Mouse (Mus musculus): ENCODE measurements at regions not wholly inside any gene's neighbourhood (a gene's known extent, or its start where the extent isn't known, plus 50 kb on each side); places are given as distances from the start of the nearest gene placed in this dataset.
A peak's percentile ranks its signal among the peaks of the same experiment; 100 is the strongest.

- no peak overlapping the region for H3K4me2 ChIP-seq (ENCODE audit: low read length)
- WGBS = 25% methylated on average over 10 of the region's 10 CpGs
- no peak overlapping the region for H3K9ac ChIP-seq (ENCODE audit: low read depth, low read length)
- H3K27ac ChIP-seq (ENCODE audit: low read length) = no peak overlapping the region
- no peaks in the 10 kb centered on the region for H3K9me3 ChIP-seq (replicated peaks; ENCODE audit: control insufficient read depth, low read length, poor library complexity, severe bottlenecking)
- no peak overlapping the region for H3K4me3 ChIP-seq (ENCODE audit: low read depth, low read length)
- H3K4me1 ChIP-seq (ENCODE audit: control insufficient read depth, insufficient read depth, low read length) = peaks cover 7% of the 10 kb centered on the region
- H3K36me3 ChIP-seq (ENCODE audit: control insufficient read depth, insufficient read depth, low read length) = no peaks in the 10 kb centered on the region
- ATAC-seq = peak; percentile 82
- H3K27me3 ChIP-seq (ENCODE audit: control insufficient read depth, insufficient read depth, low read depth, low read length) = no peaks in the 10 kb centered on the region
Measured at GRCm38 (mm10) chr13:115631410-115632105, 529.8 kb upstream of the Itga1 start.

- no peak overlapping the region for H3K9ac ChIP-seq (ENCODE audit: low read depth, low read length)
- H3K9me3 ChIP-seq (replicated peaks; ENCODE audit: control insufficient read depth, low read length, poor library complexity, severe bottlenecking) = no peaks in the 10 kb centered on the region
- WGBS = 57% methylated on average over 2 of the region's 2 CpGs
- no peak overlapping the region for H3K4me3 ChIP-seq (ENCODE audit: low read depth, low read length)
- peaks cover 7% of the 10 kb centered on the region for H3K4me1 ChIP-seq (ENCODE audit: control insufficient read depth, insufficient read depth, low read length)
- no peaks in the 10 kb centered on the region for H3K36me3 ChIP-seq (ENCODE audit: control insufficient read depth, insufficient read depth, low read length)
- no peak overlapping the region for H3K4me2 ChIP-seq (ENCODE audit: low read length)
- no peak for ATAC-seq
- no peak overlapping the region for H3K27ac ChIP-seq (ENCODE audit: low read length)
- H3K27me3 ChIP-seq (ENCODE audit: control insufficient read depth, insufficient read depth, low read depth, low read length) = no peaks in the 10 kb centered on the region
Measured at GRCm38 (mm10) chr13:115630603-115631002, 528.8 kb upstream of the Itga1 start.

GRCm38 (mm10) chr13:115613174-115613573, 511.4 kb upstream of the Itga1 start:
- no peaks in the 10 kb centered on the region for H3K9me3 ChIP-seq (replicated peaks; ENCODE audit: control insufficient read depth, low read length, poor library complexity, severe bottlenecking)
- no peaks in the 10 kb centered on the region for H3K4me1 ChIP-seq (ENCODE audit: control insufficient read depth, insufficient read depth, low read length)
- no peak for ATAC-seq
- no peaks in the 10 kb centered on the region for H3K27me3 ChIP-seq (ENCODE audit: control insufficient read depth, insufficient read depth, low read depth, low read length)
- H3K4me3 ChIP-seq (ENCODE audit: low read depth, low read length) = no peak overlapping the region
- H3K36me3 ChIP-seq (ENCODE audit: control insufficient read depth, insufficient read depth, low read length) = no peaks in the 10 kb centered on the region
- no peak overlapping the region for H3K9ac ChIP-seq (ENCODE audit: low read depth, low read length)
- no peak overlapping the region for H3K4me2 ChIP-seq (ENCODE audit: low read length)
- no peak overlapping the region for H3K27ac ChIP-seq (ENCODE audit: low read length)
- 77% methylated on average over 6 of the region's 6 CpGs for WGBS

GRCm38 (mm10) chr13:115606441-115606840, 504.7 kb upstream of the Itga1 start:
- Histone ChIP-seq H3K36me3 (ENCODE audit: control insufficient read depth, insufficient read depth, low read length) (no peaks in the 10 kb centered on the region), H3K4me2 (ENCODE audit: low read length) (no peak overlapping the region), H3K9ac (ENCODE audit: low read depth, low read length) (no peak overlapping the region), H3K9me3 (replicated peaks; ENCODE audit: control insufficient read depth, low read length, poor library complexity, severe bottlenecking) (no peaks in the 10 kb centered on the region), H3K4me3 (ENCODE audit: low read depth, low read length) (no peak overlapping the region), H3K27me3 (ENCODE audit: control insufficient read depth, insufficient read depth, low read depth, low read length) (no peaks in the 10 kb centered on the region), H3K27ac (ENCODE audit: low read length) (no peak overlapping the region), H3K4me1 (ENCODE audit: control insufficient read depth, insufficient read depth, low read length) (no peaks in the 10 kb centered on the region)
- no peak for ATAC-seq
- WGBS = 93% methylated on average over 8 of the region's 8 CpGs

- H3K27ac ChIP-seq (ENCODE audit: low read length) = no peak overlapping the region
- no peak for ATAC-seq
- no peaks in the 10 kb centered on the region for H3K4me1 ChIP-seq (ENCODE audit: control insufficient read depth, insufficient read depth, low read length)
- no peak overlapping the region for H3K4me2 ChIP-seq (ENCODE audit: low read length)
- H3K27me3 ChIP-seq (ENCODE audit: control insufficient read depth, insufficient read depth, low read depth, low read length) = no peaks in the 10 kb centered on the region
- H3K9ac ChIP-seq (ENCODE audit: low read depth, low read length) = no peak overlapping the region
- no peaks in the 10 kb centered on the region for H3K9me3 ChIP-seq (replicated peaks; ENCODE audit: control insufficient read depth, low read length, poor library complexity, severe bottlenecking)
- no peaks in the 10 kb centered on the region for H3K36me3 ChIP-seq (ENCODE audit: control insufficient read depth, insufficient read depth, low read length)
- WGBS = 88% methylated on average over 5 of the region's 5 CpGs
- no peak overlapping the region for H3K4me3 ChIP-seq (ENCODE audit: low read depth, low read length)
Measured at GRCm38 (mm10) chr13:115595126-115595671, 493.4 kb upstream of the Itga1 start.

- H3K4me1 ChIP-seq (ENCODE audit: control insufficient read depth, insufficient read depth, low read length) = no peaks in the 10 kb centered on the region
- WGBS = 77% methylated on average over 3 of the region's 3 CpGs
- no peaks in the 10 kb centered on the region for H3K27me3 ChIP-seq (ENCODE audit: control insufficient read depth, insufficient read depth, low read depth, low read length)
- no peak overlapping the region for H3K4me2 ChIP-seq (ENCODE audit: low read length)
- H3K9ac ChIP-seq (ENCODE audit: low read depth, low read length) = no peak overlapping the region
- H3K9me3 ChIP-seq (replicated peaks; ENCODE audit: control insufficient read depth, low read length, poor library complexity, severe bottlenecking) = no peaks in the 10 kb centered on the region
- no peak overlapping the region for H3K4me3 ChIP-seq (ENCODE audit: low read depth, low read length)
- no peaks in the 10 kb centered on the region for H3K36me3 ChIP-seq (ENCODE audit: control insufficient read depth, insufficient read depth, low read length)
- no peak for ATAC-seq
- H3K27ac ChIP-seq (ENCODE audit: low read length) = no peak overlapping the region
Measured at GRCm38 (mm10) chr13:115575967-115576366, 474.2 kb upstream of the Itga1 start.

- WGBS = 67% methylated on average over 6 of the region's 6 CpGs
- no peak overlapping the region for H3K4me2 ChIP-seq (ENCODE audit: low read length)
- no peak overlapping the region for H3K9ac ChIP-seq (ENCODE audit: low read depth, low read length)
- no peak overlapping the region for H3K27ac ChIP-seq (ENCODE audit: low read length)
- H3K27me3 ChIP-seq (ENCODE audit: control insufficient read depth, insufficient read depth, low read depth, low read length) = no peaks in the 10 kb centered on the region
- peak; percentile 84 for ATAC-seq
- no peaks in the 10 kb centered on the region for H3K9me3 ChIP-seq (replicated peaks; ENCODE audit: control insufficient read depth, low read length, poor library complexity, severe bottlenecking)
- no peaks in the 10 kb centered on the region for H3K4me1 ChIP-seq (ENCODE audit: control insufficient read depth, insufficient read depth, low read length)
- no peak overlapping the region for H3K4me3 ChIP-seq (ENCODE audit: low read depth, low read length)
- H3K36me3 ChIP-seq (ENCODE audit: control insufficient read depth, insufficient read depth, low read length) = no peaks in the 10 kb centered on the region
Measured at GRCm38 (mm10) chr13:115575052-115575891, 473.5 kb upstream of the Itga1 start.

GRCm38 (mm10) chr13:115541167-115541566, 439.4 kb upstream of the Itga1 start:
- ATAC-seq = no peak
- Histone ChIP-seq H3K9me3 (replicated peaks; ENCODE audit: control insufficient read depth, low read length, poor library complexity, severe bottlenecking) (no peaks in the 10 kb centered on the region), H3K4me3 (ENCODE audit: low read depth, low read length) (no peak overlapping the region), H3K4me1 (ENCODE audit: control insufficient read depth, insufficient read depth, low read length) (no peaks in the 10 kb centered on the region), H3K27ac (ENCODE audit: low read length) (no peak overlapping the region), H3K4me2 (ENCODE audit: low read length) (no peak overlapping the region), H3K36me3 (ENCODE audit: control insufficient read depth, insufficient read depth, low read length) (no peaks in the 10 kb centered on the region), H3K27me3 (ENCODE audit: control insufficient read depth, insufficient read depth, low read depth, low read length) (no peaks in the 10 kb centered on the region), H3K9ac (ENCODE audit: low read depth, low read length) (no peak overlapping the region)
- WGBS = 75% methylated on average over 3 of the region's 3 CpGs

GRCm38 (mm10) chr13:115535900-115536299, 434.1 kb upstream of the Itga1 start:
- no peaks in the 10 kb centered on the region for H3K27me3 ChIP-seq (ENCODE audit: control insufficient read depth, insufficient read depth, low read depth, low read length)
- H3K9ac ChIP-seq (ENCODE audit: low read depth, low read length) = no peak overlapping the region
- no peaks in the 10 kb centered on the region for H3K36me3 ChIP-seq (ENCODE audit: control insufficient read depth, insufficient read depth, low read length)
- WGBS = 79% methylated on average over 3 of the region's 3 CpGs
- H3K4me2 ChIP-seq (ENCODE audit: low read length) = no peak overlapping the region
- H3K4me3 ChIP-seq (ENCODE audit: low read depth, low read length) = no peak overlapping the region
- no peaks in the 10 kb centered on the region for H3K4me1 ChIP-seq (ENCODE audit: control insufficient read depth, insufficient read depth, low read length)
- H3K27ac ChIP-seq (ENCODE audit: low read length) = no peak overlapping the region
- ATAC-seq = no peak
- no peaks in the 10 kb centered on the region for H3K9me3 ChIP-seq (replicated peaks; ENCODE audit: control insufficient read depth, low read length, poor library complexity, severe bottlenecking)

All from midbrain, embryonic 16.5 days (tissue).